Mouse (Mus musculus) retina, postnatal 1 day (tissue): Measurements from ENCODE around the gene Il6st.

Experiments
- DNase-seq: peaks from one replicate; pipeline ENCODE4 v3.0.0-alpha.2; 2012

The Il6st gene

GRCm38 (mm10) chr13:112447108-112447665 is 16.7 kb upstream of the Il6st start:
- no peak for DNase-seq

GRCm38 (mm10) chr13:112450210-112450609 is 13.7 kb upstream of the Il6st start:
- no peak for DNase-seq

DNA sequence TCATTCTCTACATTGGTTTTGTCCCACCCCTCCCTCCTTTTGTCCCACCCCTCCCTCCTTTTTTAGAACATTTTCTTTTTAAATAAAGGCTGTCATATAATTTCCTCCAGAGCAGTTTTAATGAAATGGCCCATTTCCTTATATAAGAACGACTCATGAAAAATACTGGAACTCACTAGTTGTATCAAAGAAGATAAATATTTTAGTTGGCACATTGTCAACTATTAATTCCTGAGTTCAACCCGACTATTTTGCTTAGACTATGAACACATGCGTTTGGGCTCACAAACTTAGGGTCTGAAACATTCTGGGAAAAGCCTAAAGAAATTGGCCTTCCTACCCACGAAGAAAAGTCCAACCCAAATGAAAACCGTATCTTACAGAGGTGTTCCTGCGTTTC is 6.5 kb upstream of the Il6st start:
- DNase-seq, result no peak

DNA sequence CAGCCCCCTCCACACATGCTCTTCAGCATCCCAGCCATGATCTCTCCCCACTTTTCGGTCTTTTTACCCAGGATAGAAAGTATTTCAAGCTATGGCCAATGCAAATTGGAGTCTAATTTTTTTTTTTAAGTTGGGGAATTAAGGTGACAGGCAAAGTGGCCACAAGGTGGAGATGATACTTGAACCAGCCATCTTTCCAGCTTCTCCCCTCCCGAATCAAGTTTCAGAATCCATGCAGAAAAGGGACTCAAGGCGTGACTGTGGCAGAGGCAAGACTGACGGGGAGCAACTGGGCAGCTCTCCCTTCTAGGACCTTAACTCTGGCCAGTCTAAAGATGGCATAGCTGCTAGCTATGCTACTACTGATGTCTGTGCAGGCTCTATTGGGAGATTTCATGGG is 5.9 kb upstream of the Il6st start:
- no peak for DNase-seq

- DNase-seq, result no peak
These were observed 5.3 kb upstream of the Il6st start for GRCm38 (mm10) chr13:112458435-112459018.

DNA sequence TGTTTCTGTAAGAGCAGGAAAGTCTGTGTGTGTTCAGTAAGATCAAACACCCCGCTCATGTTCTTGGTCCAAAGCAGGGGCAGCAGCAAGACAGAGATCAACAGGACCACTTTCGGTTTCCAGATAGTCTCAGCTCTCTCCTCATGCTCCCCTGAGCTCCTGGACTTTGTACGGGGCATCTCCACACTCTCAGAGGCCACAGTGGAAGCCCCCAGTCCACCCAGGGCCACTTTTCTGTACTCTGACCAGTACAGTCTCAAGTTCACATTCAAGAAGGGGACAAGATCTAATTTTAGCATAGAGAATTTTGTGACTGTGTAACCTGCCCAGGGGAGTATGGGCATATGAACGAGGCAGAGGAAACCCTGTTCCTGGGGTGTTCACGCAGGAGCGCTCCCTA is 3.9 kb upstream of the Il6st start:
- DNase-seq, result no peak

DNA sequence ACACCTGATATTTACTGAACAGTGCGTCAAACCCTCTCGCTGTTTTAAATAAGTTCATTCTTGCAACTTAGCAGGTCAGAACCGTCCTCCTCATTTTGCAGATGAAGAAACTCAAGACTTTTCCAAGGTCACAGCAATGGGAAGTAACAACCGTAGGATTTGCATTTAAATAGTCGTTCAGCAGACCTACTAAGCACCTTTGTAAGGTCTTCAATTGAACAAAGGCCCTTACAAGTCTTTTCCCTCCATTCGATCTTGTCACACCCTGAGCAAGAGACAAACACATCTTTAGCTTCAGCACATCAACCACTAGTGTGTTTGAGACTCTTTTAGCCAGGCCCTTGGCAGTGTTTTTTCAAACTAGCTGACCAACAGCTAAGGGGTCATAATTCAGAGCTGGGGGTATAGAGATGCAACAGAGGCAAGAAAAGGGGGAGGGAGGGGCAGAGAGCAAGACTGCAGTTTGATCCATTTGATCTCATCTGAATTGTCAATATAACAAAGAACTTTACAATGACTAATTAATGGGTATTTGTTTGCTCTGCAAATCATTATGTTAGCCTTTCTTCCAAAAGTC is 1.4 kb upstream of the Il6st start:
- DNase-seq, result no peak

DNA sequence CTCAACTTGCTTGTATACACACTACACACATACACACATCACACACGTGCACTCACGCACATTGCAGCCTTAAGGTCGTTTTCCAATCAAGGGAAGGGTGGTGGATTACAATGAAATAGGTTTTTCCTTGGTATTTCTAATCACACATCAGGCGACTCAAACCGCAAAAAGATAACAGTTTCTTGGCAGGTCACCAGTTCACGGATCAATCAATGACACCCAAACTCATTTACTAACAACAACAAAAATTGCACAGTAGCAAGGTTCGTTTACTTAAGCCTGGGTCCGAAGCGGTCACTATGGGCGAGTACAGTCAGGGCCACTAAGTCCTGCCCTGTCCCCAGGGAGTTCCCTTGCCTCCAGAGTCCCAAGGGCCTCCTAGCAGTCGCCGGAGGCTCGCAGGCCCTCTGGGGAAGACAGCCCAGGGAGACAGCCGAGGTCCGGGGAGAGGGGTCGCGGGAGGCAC is 500 bp upstream of the Il6st start:
- no peak for DNase-seq

GRCm38 (mm10) chr13:112464626-112465287 is 887 bp downstream of the Il6st start:
- DNase-seq, result peak; percentile 30

- DNase-seq, result no peak
These were observed 1.7 kb downstream of the Il6st start for GRCm38 (mm10) chr13:112465585-112465984.

DNA sequence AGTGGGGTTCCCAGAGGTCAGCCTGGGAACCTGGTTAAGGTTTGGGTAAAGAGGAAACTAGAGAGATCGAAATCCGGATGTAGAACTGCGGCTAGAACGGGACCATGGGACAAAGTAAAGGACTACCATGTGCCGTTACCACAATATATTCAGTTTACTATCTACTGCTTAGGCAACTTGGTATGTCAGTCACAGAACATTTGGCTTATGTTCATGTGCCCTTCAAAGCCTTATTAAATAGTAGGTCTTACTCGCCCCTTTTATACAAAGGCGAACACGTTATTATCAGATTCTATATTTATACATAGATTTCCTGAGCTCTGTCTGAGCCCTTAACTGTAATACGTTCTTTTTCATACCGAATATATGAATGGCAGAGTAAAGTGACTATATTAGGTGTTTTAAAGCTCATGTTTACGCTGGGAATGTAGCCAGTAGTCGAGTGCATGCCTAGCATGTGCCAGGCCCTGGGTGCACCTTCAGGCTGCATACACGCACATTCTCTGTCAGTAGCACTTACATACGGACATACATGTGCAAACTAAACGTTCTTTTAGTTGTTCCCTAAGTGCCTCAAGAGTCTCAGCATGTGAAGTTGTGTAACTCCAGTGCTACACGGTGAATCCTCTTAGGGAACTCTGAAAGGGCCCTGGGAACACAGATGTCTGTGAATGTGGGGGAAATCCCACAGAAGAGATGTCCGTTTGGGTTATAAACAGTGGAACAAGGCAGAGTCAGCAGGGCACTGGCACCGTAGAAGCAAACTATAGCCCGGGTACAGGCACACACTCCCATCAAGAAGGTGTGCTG is 2.5 kb downstream of the Il6st start:
- DNase-seq, result no peak

DNA sequence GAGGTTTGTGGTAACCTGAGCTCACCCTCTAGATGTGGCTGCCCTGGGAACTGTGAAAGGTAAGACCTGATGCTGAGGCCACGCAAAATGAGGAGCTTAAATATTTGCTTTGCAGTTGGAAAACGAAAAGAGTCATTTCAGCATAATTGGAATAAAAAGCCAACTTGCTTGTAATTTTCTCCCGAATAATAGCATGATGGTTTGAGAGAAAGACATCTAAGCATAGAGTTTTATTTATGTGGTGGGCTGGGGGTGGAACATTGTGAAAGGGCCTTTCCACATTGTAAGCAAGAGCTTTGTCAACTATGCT is 3.0 kb downstream of the Il6st start:
- no peak for DNase-seq

DNA sequence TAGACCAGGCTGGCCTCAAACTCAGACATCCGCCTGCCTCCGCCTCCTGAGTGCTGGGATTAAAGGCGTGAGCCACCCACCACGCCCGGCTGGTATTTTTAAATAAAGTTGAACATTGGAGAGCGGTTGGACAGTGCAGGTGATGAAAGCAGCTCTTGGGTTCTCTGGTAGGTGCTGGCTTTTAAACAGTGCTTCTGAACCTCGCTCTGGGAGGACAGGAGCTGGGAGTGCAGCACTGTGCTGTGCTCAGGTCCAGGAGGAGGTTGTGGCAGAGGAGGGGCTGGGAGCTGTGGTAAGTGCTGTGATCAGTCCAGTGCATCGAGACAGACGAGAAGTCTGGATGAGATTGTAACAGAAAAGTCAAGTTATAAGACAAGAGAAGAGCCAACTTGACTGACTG is 3.5 kb downstream of the Il6st start:
- no peak for DNase-seq

DNA sequence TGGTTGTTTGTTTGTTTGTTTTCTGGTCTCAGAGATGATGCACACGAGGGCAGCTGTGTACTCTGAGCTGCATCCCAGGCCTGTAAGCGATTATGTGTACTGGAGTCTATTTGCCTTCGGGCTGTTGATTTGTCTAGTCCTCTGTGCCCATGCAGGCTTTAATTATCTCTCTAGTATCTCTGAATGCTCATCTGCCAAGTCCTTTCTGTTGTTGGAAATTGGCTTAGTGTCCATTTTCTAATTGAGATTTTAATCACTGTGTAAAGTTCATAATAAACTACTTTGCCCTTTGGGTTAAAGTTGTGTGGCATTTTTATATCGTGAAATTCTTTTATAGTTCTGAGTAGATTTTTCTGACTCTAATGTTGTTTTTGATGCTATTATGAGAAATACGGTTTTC is 5.6 kb downstream of the Il6st start:
- DNase-seq, result no peak

DNA sequence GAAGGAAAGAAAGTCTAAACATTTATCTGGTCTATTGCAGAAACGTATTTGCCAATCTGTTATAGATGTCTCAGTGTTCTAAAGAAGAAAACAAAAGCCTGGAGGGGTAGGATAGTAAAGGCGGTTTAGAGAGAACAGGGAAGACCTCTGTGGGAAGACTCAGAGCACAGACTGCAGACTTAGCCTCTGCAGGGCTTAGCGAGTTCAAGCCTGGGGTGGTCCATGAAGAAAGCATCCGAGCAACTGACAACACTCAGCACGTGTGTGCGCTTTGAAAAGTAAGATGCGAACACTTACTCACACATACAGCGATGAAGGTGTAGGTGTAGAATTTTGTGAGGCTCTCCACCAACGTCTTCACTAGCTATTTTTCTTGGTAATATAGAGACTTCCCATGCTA is 7.3 kb downstream of the Il6st start:
- no peak for DNase-seq

DNA sequence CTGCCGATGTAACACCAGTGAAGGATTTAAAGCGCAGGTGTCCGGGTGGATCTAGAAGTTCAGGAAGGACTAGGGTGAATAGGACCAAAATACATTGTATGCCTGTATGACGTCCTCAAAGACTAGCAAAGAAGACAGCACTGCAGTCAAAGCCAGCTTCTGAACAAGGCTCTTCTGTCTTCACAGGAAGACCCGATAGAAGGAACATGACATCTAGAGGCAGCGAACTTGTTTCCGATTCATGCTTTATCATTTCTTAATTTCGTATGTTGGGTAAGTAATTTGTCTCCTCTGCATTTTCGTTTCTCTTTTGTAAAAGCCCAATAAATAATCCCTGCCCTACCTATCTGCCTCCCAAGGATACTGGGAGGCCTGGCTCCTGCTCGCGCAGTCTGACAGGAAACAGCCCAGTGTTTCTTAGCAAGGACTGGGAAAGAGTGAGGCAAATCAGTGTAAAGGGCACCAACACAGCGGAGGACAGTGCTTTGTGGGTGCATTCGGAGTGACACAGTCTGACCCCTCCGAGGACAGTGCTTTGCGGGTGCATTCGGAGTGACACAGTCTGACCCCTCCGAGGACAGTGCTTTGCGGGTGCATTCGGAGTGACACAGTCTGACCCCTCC is 8.6 kb downstream of the Il6st start:
- DNase-seq, result no peak

- no peak for DNase-seq
These were observed 10.2 kb downstream of the Il6st start for GRCm38 (mm10) chr13:112473757-112474755.

GRCm38 (mm10) chr13:112479032-112479431 is 15.2 kb downstream of the Il6st start:
- DNase-seq, result no peak

DNA sequence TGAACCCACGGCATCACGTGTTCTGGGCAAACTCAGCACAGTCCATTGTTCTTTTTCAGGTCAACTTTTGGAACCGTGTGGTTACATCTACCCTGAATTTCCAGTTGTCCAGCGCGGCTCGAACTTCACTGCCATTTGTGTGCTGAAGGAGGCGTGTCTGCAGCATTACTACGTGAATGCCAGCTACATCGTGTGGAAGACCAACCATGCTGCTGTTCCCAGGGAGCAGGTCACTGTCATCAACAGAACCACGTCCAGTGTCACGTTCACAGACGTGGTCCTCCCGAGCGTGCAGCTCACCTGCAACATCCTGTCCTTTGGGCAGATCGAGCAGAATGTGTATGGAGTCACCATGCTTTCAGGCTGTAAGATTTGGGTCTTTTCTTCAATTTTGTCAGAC is 16.1 kb downstream of the Il6st start:
- no peak for DNase-seq

- DNase-seq, result no peak
These were observed 18.7 kb downstream of the Il6st start for GRCm38 (mm10) chr13:112482525-112482924.

DNA sequence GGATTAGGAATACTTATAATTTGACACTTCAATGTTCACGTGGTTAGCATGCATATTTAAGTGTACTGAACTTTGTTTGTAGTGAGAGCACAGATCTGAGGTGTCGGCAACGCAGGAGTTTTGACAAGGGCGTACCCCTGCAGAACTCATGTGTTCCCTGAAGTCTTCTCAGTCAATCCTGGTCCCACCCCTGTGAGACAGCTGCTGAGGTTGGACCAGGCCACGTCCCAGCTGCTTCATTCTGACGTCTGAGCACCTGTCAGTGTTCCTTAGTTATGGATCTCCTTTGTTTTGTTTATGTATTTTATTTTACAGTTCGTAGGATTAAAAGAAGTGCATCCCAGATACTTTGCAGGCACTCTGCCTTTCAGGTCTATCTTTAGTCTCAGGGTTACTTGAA is 19.1 kb downstream of the Il6st start:
- DNase-seq, result no peak

DNA sequence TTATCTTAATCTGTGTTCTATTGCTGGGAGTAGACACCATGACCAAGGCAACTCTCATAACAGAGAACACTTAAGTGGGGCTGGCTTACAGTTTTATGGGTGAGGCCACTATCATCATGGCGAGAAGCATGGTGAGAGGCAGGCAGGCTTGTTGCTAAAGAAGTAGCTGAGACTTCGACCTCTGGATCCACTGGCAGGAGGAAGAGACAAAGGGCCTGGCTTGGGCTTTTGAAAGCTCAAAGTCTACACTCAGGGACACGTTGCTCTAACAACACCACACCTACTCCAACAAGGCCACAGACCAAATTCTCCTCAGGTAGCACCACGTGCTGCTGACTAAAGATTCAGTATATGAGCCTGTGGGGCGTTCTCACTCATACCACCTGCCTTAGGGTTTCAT is 22.4 kb downstream of the Il6st start:
- no peak for DNase-seq
